Mouse (Mus musculus) MEL (cell line): ENCODE measurements around the gene Gdf5.

Experiments used
- CHD1 ChIP-seq: IDR thresholded peaks from 2 replicates; pipeline ENCODE4 v1.6.1; 2012; ENCODE audit warnings: low read depth, mild to moderate bottlenecking, inconsistent platforms, low read length, improper control_type of control experiment
- CTCF ChIP-seq, 3 experiments: IDR thresholded peaks in 2 of 3; conservative IDR thresholded peaks in 1 of 3; 2 replicates each; pipeline ENCODE4 v1.5.1; 2011 to 2012; ENCODE audit warnings: low read length in 3 of 3, low read depth in 2 of 3, mild to moderate bottlenecking in 2 of 3, improper control_type of control experiment in 1 of 3, inconsistent platforms in 1 of 3, mixed read lengths in 1 of 3, moderate library complexity in 1 of 3; ENCODE audit not compliant: control insufficient read depth in 1 of 3, insufficient read depth in 1 of 3, poor library complexity in 1 of 3, severe bottlenecking in 1 of 3
- HCFC1 ChIP-seq: IDR thresholded peaks from 2 replicates; pipeline ENCODE4 v1.6.1; 2012; ENCODE audit warnings: low read depth, mild to moderate bottlenecking, inconsistent platforms, low read length, improper control_type of control experiment, moderate library complexity
- POLR2A ChIP-seq, 2 experiments: IDR thresholded peaks; 2 replicates each; pipeline ENCODE4 v1.6.1; 2011 to 2012; ENCODE audit warnings: low read length in 2 of 2, mild to moderate bottlenecking in 2 of 2, control low read depth in 1 of 2, improper control_type of control experiment in 1 of 2, low read depth in 1 of 2, moderate library complexity in 1 of 2; ENCODE audit not compliant: control insufficient read depth in 1 of 2, insufficient read depth in 1 of 2, poor library complexity in 1 of 2
- SIN3A ChIP-seq: IDR thresholded peaks from 2 replicates; pipeline ENCODE4 v1.6.1; 2012; ENCODE audit warnings: low read length, improper control_type of control experiment, inconsistent platforms
- TBP ChIP-seq: IDR thresholded peaks from 2 replicates; pipeline ENCODE4 v1.8.0; 2011; ENCODE audit warnings: low read depth, low read length, improper control_type of control experiment

GRCm38 (mm10) chr2:155902989-155903631 is 42.1 kb downstream of the Gdf5 start:
- TF ChIP-seq CTCF (IDR thresholded peaks at IDR 0.05 in 2 of 3, conservative IDR thresholded peaks at IDR 0.05 in 1 of 3; ENCODE audit: control insufficient read depth in 1 of 3, insufficient read depth in 1 of 3, low read depth in 2 of 3, low read length in 3 of 3, poor library complexity in 1 of 3, severe bottlenecking in 1 of 3) = no peak
- TF ChIP-seq POLR2A (IDR thresholded peaks at IDR 0.05; ENCODE audit: control insufficient read depth in 1 of 2, insufficient read depth in 1 of 2, low read depth in 1 of 2, low read length in 2 of 2, poor library complexity in 1 of 2) = no peak
- no peak for TF ChIP-seq SIN3A
- no peak for TF ChIP-seq CHD1
- TF ChIP-seq HCFC1 = no peak
- no peak for TF ChIP-seq TBP
